Mouse (Mus musculus) urinary bladder, adult 2 months (tissue): ENCODE results near the gene Atp7b. TPM values are rescaled to one million over a fixed set of nuclear protein-coding genes. Genes with fewer than 3 reads are reported as not detected.

Experiments
- DNase-seq: peaks from one replicate; pipeline ENCODE4 v3.0.0; 2022; ENCODE audit warnings: low spot score
- polyA plus RNA-seq: library from polyadenylated mRNA; depleted of rRNA; stranded (reverse); fragments of >200 nt; gene quantifications from 2 replicates; pipeline ENCODE4 v1.2.3, GENCODE M21; 2012

The Atp7b gene
- polyA plus RNA-seq, 1 experiment: 0.88 TPM

DNA sequence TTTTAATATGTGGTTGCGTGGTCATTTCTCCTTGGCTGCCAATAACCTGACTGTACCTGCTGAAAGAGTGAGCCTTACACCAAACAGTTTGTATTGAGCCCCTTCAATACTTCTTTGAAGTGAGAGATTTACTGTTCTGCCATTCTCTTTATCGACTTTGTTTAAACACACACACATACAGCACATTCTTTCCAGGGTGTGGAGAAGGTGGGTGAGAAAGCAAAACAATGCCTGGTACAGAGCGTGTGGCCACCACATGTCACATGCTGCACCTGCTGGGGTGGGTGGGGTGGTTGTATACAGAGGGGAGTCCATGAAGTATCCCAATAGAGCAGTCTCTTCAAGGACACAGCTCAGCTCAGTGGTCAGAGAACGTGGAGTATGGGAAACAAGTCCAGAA lies 34.9 kb downstream of the Atp7b start:
- no peak for DNase-seq

DNA sequence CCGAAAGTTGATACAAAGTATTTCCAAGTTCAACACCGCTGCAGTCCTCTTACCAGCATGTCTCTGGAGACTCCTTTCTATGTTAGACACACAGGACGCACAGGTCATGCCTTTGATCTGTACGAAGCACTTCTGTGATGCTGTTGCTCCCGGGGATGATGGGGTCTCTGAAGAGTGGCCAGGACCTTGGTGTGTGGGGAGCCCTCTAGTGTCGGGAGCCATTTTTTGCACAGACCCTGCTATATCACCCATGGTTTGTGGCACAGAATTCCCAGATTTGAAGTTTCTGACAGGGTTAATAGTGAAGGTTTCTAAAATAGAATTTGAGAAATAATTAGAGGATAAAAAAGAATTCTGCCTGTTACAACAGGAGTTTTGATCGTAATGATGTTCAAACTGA lies 37.9 kb downstream of the Atp7b start:
- no peak for DNase-seq

DNA sequence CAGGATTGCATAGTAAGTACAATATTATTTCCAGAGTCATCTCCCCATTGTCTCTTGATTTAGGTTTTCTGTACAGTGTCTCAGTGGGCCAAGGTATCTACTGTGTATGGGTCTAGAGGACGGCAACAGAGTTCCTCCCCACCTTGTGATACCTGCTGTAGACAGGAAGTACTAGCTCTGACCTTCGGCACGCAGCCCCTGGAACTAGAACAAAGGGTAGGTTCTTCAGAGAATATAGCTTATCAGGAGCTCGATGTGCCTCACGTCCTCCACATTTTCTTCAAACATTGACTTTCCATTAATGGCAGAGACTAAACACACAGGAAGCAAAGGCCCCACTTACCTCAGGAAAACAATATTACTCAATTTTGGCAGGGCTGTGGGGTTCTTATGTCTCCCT lies 40.6 kb downstream of the Atp7b start:
- no peak for DNase-seq

DNA sequence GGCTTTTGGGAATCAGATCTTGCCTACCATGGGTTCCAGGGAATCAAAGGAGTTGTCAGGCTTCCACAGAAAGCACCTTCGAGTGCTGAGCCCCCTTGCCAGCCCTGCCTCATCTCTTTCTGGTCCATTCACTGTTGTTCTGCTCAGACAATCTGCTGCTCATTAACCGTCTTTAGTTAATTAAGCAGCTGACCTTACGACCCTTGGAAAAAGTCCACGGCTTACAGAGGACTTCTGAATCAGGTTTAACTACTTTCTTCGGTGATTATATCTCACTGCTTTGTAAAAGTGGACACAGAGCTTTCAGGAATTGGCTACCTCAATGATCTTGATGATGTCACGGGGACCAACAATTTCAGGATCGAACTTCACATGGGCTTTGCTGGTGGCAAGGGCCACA lies 42.4 kb downstream of the Atp7b start:
- DNase-seq: no peak

DNA sequence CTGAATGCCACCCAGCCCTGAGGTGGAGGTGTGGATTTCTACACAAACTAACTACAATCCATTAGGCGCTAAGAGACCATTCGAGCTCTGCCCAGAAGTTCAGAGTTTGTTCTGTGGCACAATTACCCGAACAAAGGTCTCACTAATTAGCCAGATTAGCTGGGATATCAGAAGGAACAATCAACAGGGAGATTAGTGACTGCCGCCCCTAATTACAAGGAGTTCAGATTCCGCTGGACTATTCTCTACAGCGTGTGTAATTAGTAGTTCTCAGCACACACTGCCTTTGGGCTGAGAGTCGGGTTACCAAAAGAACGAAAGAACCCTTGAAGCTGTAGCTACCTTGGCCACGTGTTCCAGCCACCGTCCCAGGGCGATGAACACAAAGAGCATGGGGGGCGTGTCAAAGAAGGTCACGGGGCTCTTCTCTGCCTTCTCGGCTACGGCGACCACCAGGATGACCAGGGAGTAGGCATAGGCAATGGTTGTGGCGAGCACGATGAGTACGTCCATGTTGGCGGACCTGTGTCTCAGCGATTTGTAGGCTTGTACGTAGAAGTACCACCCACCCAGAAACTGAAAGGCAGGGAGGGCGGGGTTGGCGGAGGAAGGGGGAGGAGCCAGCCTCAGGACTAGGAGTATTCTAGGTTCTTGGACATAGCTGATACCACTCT lies 46.9 kb downstream of the Atp7b start:
- no peak for DNase-seq

DNA sequence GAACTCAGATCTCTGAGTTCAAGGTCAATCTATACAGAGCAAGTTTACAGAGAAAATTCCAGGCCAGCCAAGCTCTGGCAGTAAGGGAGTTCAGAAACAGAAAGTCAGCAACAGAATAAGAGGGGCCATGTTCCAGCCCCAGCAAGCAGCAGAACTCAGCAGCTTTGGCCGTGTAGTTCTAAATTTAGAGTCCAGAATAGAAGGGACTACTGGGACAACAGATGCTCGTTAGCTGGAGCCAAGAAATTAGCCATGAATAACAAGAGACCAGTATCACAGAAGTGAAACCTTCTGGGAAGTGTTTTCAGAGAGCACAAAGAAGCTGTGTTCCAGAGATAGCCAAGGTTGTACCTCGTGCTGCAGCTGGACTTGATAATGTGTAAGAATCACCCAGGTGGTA lies 50.7 kb downstream of the Atp7b start:
- DNase-seq: no peak

DNA sequence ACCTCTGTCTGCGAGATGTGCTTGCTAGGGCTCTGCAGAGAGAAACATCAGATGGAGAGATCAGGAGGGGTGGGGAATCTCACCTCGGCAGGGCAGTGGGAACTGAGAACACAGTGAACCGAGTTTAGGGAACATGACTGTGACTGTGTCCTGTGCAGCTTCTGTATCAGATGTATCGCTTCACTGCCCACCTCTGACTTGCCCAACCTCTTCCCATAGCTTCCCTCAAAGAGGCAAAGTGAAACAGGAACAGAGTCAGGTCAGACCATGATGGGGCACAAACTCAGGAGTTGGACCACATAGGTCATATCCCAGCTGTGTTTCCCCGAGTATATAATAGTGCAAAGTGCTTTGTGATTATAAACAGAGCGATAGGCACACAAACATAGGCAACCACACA lies 53.7 kb downstream of the Atp7b start:
- DNase-seq: no peak

DNA sequence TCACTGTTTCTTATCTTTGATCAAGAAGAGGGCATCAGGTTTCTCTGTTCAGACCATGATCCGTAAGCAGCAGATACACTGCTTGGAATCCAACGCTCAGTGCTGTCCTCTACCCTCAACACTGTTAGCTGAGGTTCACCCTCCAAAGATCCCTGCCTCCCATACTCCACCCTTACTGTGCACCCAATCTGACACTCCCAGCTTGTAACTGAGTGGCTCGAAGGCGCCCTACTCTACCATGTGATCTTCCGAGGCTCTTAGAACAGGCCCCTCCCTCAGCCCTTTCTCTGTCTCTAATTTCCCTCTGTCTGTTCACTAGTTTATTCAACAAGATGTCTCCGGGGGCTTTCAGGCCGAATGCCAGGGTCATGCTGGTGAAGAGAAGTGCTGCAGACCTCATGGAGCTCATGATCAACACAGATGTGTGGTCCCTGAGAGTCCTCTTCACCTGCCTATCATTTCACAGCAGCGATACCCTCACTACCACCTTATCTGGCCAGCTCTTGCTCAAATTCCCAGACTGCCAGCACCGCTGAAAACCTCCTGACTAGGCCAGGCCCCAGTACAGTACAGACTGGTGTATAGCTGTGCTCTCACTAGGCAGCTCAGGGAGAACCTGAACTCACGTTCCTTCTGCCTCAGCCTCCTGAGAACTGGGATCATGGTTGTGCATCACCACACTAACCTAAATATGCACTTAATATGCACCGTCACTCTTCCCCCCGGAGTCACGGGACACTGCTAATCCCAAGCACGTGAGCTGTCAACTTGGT lies 55.2 kb downstream of the Atp7b start:
- no peak for DNase-seq

DNA sequence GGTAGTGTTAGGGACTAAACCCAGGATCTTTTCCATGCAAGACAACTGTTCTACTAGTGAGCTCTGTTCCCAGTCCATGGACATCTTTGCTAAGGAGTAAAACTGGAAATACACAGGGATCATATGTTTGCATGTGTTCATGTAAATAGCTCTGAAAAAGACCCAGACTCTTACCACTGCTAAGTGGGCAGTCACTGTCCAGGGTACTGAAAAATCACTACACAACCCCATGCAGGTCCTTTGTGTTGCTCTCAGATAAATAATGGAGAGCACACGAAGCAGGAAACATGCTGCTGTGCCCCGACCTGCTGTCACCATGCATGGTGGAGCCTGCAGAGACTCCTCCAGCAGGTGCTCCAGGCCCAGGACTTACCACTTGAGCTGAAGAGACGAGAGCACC lies 64.9 kb downstream of the Atp7b start:
- no peak for DNase-seq

DNA sequence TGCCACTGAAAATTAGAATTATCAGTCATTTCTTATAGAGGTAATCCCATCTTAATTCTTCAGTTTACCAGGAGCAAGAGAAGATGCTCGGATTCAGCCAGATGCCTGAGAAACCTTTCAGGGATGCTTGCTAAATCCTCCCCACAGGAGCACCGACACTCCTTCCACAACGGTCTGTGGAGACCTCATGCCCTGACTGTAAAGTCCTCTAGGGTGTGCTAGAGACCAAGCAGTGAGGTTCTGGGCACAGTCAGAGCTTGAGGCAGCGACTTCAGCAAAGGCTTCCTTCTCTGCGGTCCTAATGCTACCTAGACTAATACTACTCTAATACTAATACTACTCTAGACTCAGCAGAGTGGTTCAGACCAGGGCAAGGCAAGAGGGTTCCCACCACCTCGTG lies 67.9 kb downstream of the Atp7b start:
- DNase-seq: no peak

DNA sequence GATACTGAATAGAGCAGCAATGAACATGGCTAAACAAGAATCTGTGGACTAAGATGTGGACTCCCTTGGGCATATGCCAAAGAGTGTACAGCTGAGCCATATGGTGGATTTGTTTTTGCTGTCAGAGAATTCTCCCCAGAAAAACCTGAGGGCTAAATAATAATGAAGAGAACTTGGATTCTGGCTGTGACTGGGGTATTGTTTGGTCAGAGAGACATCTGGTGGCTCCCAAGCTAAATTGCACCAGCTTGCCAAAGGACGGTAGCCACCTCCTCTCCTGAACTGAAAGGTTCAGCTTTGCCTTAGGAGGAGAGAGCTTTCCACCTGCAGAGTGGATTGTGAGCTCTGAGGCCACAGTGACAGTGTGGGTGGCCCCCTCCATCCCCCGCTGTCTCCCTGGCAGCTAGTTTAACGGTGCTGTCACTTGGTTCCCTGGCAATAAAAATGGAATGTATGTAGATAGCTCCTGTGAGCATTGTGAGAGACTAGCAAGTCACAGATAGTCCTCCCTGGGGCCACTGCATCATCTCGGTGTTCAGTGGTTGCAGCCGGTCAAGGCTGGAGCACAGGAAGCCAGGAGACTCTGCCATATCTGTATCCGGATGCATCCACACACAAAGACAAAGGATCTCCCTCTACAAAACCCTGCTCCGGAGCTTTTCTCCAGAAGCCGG lies 78.3 kb downstream of the Atp7b start:
- DNase-seq: no peak

DNA sequence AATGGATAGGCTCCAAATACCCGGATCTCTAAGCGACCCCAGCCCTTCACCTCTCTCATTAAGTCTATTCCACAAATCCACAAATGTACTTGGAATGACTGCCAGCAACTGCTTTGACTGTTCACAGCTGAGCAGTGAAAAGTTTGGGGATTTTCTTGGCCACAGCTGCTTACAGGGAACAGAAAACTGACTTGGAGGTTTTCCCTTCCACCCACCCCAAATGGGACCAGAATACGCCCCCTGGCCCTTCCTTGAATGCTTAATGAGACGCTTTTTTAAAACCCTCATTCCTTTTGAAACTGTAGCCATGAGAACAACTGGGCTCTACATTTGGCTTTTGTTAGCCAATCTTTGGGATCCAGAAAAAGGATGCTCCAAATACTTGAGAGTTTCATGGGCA lies 81.9 kb downstream of the Atp7b start:
- no peak for DNase-seq

DNA sequence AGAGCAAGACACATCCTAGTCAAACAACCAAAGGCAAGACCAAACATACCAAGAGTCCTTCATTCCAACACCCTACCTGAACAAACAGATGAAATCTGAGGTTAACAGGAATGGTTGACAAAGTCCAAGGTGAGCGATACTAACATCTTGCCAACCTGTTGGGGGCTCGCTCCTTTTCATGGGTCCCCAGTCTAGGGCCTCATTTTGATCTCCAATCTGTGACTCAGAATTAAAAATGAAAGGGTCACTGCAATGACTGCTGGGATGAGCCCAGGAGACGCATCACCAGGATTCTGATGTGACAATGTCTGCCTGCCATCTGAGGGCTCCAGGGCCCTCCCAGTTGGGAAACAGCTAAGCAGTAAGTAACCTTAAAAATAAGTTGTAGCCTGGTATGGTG lies 90.6 kb downstream of the Atp7b start, which contains the start of gene Ccdc70:
Gene Ccdc70, plus strand, starts transcription at position 301 of the 400 bp plus-strand sequence.
- DNase-seq: no peak

DNA sequence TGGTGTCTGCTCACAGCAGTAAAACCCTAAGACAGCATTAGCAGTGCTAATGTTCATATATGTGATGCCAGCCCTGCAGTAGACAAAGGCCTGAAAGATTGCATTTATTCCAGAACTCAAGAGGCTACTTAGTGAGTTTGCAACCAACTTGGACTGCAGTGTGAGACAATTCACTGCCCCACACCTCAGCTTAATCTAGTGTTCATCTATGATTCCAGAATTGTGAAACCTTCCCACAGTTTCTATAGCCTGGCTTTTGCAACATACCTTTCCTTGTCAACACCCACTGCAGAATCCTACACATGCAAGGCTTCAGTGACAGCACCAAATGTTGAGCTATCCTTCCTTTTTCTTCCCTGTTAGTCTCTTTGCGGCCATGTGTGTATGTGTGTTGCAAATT lies 93.5 kb downstream of the Atp7b start:
- DNase-seq: no peak

DNA sequence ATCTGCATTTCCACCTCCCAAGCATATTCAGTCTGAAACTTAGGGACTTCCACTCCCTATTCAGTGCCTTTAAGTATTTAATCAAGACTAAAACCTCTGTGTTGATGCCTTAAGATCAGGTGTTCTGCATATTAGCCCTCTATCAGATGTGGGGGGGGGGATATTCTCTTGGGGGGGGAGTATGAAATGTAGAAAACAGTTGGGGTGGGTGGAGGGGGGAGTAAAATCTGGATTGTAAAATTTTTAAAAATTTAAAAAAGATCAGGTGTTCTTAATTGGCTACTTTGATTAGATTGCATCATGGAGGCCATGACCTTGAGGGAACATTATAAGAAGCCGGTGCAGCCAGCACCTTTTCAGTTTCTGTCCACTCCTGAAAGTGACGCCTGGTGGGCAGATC lies 101.7 kb downstream of the Atp7b start, which contains the start of gene Fam90a1a:
Gene Fam90a1a, plus strand, starts transcription at position 301 of the 400 bp plus-strand sequence.
- no peak for DNase-seq

DNA sequence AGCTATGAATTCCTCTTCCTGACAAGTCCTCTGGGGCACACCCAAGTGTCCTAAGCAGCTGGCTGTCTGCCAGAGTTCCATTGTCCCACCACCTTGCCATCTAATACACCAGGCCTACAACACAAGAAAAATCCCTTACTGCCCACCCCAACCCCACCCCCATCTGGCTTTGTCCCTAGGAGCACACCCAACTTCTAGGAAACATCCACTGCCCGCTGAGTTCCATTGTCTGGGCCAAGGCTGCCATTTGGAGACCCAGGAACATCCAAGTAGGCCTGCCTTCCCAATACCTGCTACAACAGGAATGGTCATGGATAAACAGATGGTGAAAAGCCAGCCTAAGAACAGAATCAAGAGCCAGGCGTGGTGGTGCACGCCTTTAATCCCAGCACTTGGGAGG lies 103.8 kb downstream of the Atp7b start:
- no peak for DNase-seq

DNA sequence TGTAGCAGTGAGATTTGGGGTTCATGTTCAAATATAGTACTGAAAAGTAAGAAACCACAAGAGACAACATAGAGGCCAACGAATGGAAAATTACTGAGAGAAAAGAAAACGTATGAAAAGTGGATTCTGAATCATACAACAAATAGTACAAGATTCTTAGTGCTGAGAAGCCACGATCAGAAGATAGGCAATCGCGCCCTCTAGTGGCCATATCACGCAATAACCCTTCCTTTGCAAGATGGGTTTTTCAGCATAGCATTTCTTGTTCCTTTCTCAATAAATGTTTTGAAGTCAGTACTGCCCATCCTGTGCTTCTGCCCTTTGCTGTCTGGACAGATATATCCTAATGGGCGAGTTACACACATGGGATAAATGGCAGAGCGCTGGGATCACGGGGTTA lies 104.8 kb downstream of the Atp7b start:
- DNase-seq: no peak

DNA sequence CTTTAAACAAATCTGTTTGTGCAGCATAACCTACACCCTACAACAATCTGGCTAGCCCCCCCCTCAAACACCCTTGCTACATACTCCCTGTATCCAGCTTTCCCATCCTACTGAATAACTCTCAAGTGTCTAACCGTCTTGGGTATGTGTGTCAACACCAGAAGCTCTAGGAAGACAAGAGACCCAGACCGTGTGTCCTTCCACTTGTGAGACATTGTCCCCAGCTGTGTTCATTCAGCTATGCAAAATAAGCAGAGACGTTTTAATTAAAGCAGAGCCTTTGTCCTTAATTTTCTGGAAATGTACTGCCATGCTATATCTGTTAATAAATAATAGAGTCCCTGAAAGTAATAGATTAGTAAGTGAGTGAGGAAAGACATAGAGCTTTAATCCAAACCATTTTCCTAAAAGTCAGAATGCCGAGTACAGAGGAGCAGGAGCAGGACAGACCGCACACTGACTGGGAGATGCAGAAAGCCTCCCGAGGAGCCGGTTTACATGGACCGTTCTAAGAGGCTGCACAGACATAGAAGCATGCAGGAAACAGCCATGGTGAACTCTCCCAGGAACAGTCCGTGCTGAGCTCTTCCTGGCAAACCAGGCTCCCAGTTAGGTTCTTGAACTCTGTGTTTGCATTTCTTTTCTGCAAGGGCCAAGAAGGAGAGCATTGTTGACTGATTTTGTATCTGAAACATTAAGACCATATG lies 112.6 kb downstream of the Atp7b start:
- no peak for DNase-seq

DNA sequence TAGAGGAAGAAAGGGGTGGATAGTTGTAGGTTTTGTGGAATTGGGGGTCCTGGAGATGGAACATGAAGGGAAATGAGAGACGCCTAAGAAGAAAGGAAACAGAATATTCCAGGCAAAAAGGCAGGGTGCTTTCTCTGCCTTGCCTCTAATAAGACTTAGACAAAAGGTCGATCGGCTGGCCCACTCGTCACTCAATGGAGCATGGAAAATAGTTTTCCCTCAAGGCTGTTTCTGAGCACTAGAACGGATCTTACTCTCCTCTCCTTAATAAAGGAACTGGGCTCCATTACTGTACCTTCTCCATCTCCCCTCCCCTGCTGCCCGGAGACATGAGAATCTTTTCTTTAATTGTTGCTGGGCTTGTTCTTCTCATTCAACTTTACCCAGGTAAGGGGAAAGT lies 113.6 kb downstream of the Atp7b start, which contains the start of gene Defb13:
Gene Defb13, plus strand, starts transcription at position 301 of the 400 bp plus-strand sequence.
- DNase-seq: no peak
